In the genomic region with DNA sequence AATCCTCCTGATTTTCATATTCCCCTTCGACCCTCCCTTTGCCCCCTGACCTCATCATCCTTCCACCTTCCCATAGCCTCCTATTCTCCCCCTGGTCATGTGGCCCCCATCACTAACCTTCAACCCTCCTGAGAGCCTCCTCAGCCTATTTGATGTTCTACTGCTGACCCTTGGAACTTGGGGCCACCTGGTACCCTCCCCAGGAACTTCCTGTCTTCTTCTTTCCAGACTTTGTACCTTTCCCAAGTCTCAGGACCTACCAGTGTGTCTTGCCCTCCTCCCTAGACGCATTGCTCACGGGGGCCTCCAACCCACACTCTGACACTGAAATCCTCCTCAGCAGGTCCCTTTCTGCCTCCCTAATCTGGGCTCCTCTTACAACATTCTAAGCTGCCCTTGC, we compare ENCODE assay signal across 40 mouse cellular contexts. TPM values are rescaled to one million over a fixed set of nuclear protein-coding genes. Genes with fewer than 3 reads are reported as not detected.
"Had no signal": no experiment of that assay in that cellular context is flagged by ENCODE, and none has a peak within 500 bp of the region (broad histone marks: within the 10 kb centered on the region; RNA-seq: fewer than 3 reads in every experiment).

No protein-coding gene starts in this region.

- H3K27me3 ChIP-seq: limb, embryonic 12.5 days; limb, embryonic 13.5 days; limb, embryonic 15.5 days; liver, embryonic 12.5 days; liver, embryonic 13.5 days; liver, embryonic 15.5 days; lung, embryonic 15.5 days; midbrain, embryonic 12.5 days; midbrain, embryonic 13.5 days; midbrain, embryonic 15.5 days; neural tube, embryonic 12.5 days; neural tube, embryonic 13.5 days had no signal

- H3K4me3 ChIP-seq: limb, embryonic 10.5 days; limb, embryonic 12.5 days; limb, embryonic 13.5 days; limb, embryonic 15.5 days; liver, embryonic 12.5 days; liver, embryonic 13.5 days; liver, embryonic 15.5 days; lung, embryonic 15.5 days; megakaryocyte, embryonic 14.5 days; midbrain, embryonic 10.5 days; midbrain, embryonic 12.5 days; midbrain, embryonic 13.5 days; midbrain, embryonic 15.5 days; myocyte; neural tube, embryonic 12.5 days; neural tube, embryonic 13.5 days had no signal

- ATAC-seq: liver, embryonic 12.5 days; liver, postnatal 0 days; lung, postnatal 0 days; midbrain, embryonic 13.5 days; midbrain, embryonic 15.5 days; midbrain, embryonic 16.5 days had no signal

- H3K36me3 ChIP-seq: limb, embryonic 10.5 days; limb, embryonic 12.5 days; limb, embryonic 13.5 days; limb, embryonic 15.5 days; liver, embryonic 12.5 days; liver, embryonic 13.5 days; liver, embryonic 15.5 days; lung, embryonic 15.5 days; midbrain, embryonic 10.5 days; midbrain, embryonic 12.5 days; midbrain, embryonic 13.5 days; midbrain, embryonic 15.5 days; neural tube, embryonic 12.5 days; neural tube, embryonic 13.5 days had no signal

- H3K27ac ChIP-seq: limb, embryonic 10.5 days; limb, embryonic 12.5 days; limb, embryonic 13.5 days; limb, embryonic 15.5 days; liver, embryonic 12.5 days; liver, embryonic 13.5 days; liver, embryonic 14.5 days; liver, embryonic 15.5 days; lung, embryonic 15.5 days; macrophage; midbrain, embryonic 10.5 days; midbrain, embryonic 12.5 days; midbrain, embryonic 13.5 days; midbrain, embryonic 15.5 days; neural tube, embryonic 12.5 days; neural tube, embryonic 13.5 days had no signal

- DNase-seq: left cerebral cortex, postnatal 4 days; liver; liver, embryonic 13.5 days; liver, postnatal 0 days; lung, adult 18-20 months; lung, adult 2 months; lung, embryonic 14.5 days; lung, postnatal 10 days; lung, postnatal 14 days; lung, postnatal 36 days; lung, postnatal 4 days; midbrain, embryonic 14.5 days had no signal

- H3K9me3 ChIP-seq: limb, embryonic 10.5 days; limb, embryonic 12.5 days; limb, embryonic 13.5 days; limb, embryonic 15.5 days; liver, embryonic 12.5 days; liver, embryonic 13.5 days; liver, embryonic 15.5 days; lung, embryonic 15.5 days; midbrain, embryonic 10.5 days; midbrain, embryonic 12.5 days; midbrain, embryonic 13.5 days; midbrain, embryonic 15.5 days; neural tube, embryonic 12.5 days; neural tube, embryonic 13.5 days had no signal

- H3K4me2 ChIP-seq: limb, embryonic 12.5 days; limb, embryonic 13.5 days; limb, embryonic 15.5 days; liver, embryonic 11.5 days; liver, embryonic 12.5 days; liver, embryonic 13.5 days; liver, embryonic 15.5 days; lung, embryonic 14.5 days; lung, embryonic 15.5 days; midbrain, embryonic 11.5 days; midbrain, embryonic 12.5 days; midbrain, embryonic 13.5 days; midbrain, embryonic 15.5 days; neural tube, embryonic 12.5 days; neural tube, embryonic 13.5 days had no signal

- H3K4me1 ChIP-seq: limb, embryonic 10.5 days; limb, embryonic 12.5 days; limb, embryonic 13.5 days; limb, embryonic 15.5 days; liver, embryonic 12.5 days; liver, embryonic 13.5 days; liver, embryonic 15.5 days; lung, embryonic 15.5 days; megakaryocyte, embryonic 14.5 days; midbrain, embryonic 10.5 days; midbrain, embryonic 12.5 days; midbrain, embryonic 13.5 days; midbrain, embryonic 15.5 days; neural tube, embryonic 12.5 days; neural tube, embryonic 13.5 days had no signal

- H3K9ac ChIP-seq: limb, embryonic 12.5 days; limb, embryonic 13.5 days; limb, embryonic 15.5 days; liver, embryonic 12.5 days; liver, embryonic 13.5 days; liver, embryonic 14.5 days; liver, embryonic 15.5 days; liver, postnatal 0 days; lung, embryonic 14.5 days; lung, embryonic 15.5 days; midbrain, embryonic 12.5 days; midbrain, embryonic 13.5 days; midbrain, embryonic 15.5 days; neural tube, embryonic 12.5 days; neural tube, embryonic 13.5 days had no signal

RNA-seq across cellular contexts. Expression of a gene that starts 22.0 kb away (rescaled TPM):
- polyA plus RNA-seq: liver, adult 2 months; liver, embryonic 13.5 days; lung, adult 2 months; lung, embryonic 16.5 days; lung, postnatal 0 days; macrophage had no signal

RNA-seq across cellular contexts. Expression of a gene that starts 55.0 kb away (rescaled TPM):
- polyA plus RNA-seq: limb, embryonic 10.5 days; limb, embryonic 11.5 days; limb, embryonic 12.5 days; limb, embryonic 13.5 days; limb, embryonic 14.5 days; limb, embryonic 15.5 days; liver, adult 2 months; liver, embryonic 11.5 days; liver, embryonic 12.5 days; liver, embryonic 13.5 days; liver, embryonic 14.5 days; liver, embryonic 15.5 days; liver, embryonic 16.5 days; liver, postnatal 0 days; lung, adult 2 months; lung, embryonic 14.5 days; lung, embryonic 15.5 days; lung, embryonic 16.5 days; lung, postnatal 0 days; macrophage; midbrain, embryonic 12.5 days; midbrain, embryonic 13.5 days; midbrain, embryonic 14.5 days; midbrain, embryonic 15.5 days; midbrain, embryonic 16.5 days; midbrain, postnatal 0 days; myocyte; neural tube, embryonic 11.5 days; neural tube, embryonic 13.5 days had no signal
